Mouse (Mus musculus): ENCODE results near the gene Zrsr1. TPM values are rescaled to one million over a fixed set of nuclear protein-coding genes. Genes with fewer than 3 reads are reported as not detected.

Zrsr1 gene
- total RNA-seq, 2 experiments from 2014 or later: 7.3 to 16.3 TPM

GRCm38 (mm10) chr11:23007166-23007480, 35.3 kb downstream of the Zrsr1 start:
- no peak; the same call in 1 of the 2 replicates for ATAC-seq (replicated peaks; ENCODE audit: low FRiP score, low TSS enrichment, poor library complexity, severe bottlenecking)

DNA sequence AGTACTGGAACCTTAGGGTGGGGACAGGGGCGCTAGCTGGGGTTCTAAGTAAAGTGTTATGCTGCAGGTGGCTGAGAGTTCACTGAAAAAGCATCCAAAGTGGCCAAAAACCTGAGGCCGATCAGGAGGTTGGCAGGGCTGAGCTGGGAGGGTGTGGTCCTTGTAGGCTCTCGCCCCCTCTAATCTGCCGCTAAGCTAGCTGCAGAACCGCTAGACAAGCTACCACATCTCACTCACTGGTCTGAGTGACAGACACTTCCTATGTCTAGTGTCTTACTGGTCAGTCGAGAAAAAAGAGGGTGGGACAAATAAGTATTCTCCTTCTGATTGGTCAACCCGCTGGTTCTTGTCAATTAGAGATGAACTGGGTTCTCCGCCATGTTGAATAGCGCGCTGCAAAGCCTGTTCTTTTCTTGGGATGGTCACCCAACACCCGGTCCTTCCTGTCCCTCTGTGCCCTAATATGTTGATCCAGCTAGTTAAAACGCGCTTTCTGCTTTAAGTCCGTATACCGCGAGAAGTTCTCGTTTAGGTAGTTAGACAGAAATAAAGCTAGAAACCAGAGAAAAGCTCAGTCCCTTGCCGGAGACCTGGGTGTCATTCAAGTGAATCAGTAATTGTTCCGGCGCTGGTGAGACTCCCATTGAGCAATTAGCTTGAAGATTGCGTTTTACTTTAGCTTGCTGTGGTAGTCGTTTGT, 35.8 kb downstream of the Zrsr1 start, which contains the start of gene Fam161a:
TSS of gene Fam161a (plus strand) at position 51 of the 700 bp plus-strand sequence.
- peak; percentile 95 for ATAC-seq (replicated peaks; ENCODE audit: low FRiP score, low TSS enrichment, poor library complexity, severe bottlenecking)

GRCm38 (mm10) chr11:23008181-23008823, 36.5 kb downstream of the Zrsr1 start:
- ATAC-seq (replicated peaks; ENCODE audit: low FRiP score, low TSS enrichment, poor library complexity, severe bottlenecking): peak; percentile 78

GRCm38 (mm10) chr11:23008824-23009200, 37.0 kb downstream of the Zrsr1 start:
- ATAC-seq (replicated peaks; ENCODE audit: low FRiP score, low TSS enrichment, poor library complexity, severe bottlenecking): no peak

DNA sequence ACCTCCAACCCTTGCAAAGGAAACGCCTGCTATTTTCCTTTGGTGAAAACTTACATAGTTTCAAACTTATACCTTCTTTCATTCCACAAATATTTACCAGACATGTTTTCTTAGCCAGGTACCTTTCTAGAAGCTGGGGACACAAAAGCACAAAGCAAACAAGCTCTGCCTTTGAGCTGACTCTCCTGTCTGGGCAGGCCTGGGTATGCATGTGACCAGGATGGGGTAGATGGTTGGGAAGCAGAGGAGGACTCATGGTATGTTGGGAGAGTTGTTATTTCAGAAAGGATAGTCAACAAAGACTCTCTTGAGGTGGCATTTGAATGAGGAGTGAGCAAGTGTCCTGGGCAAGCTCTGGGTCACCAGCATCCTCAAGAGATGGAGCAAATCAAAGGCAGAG, 41.3 kb downstream of the Zrsr1 start:
- no peak for ATAC-seq (replicated peaks; ENCODE audit: low FRiP score, low TSS enrichment, poor library complexity, severe bottlenecking)

GRCm38 (mm10) chr11:23013580-23014294, 41.9 kb downstream of the Zrsr1 start:
- ATAC-seq (replicated peaks; ENCODE audit: low FRiP score, low TSS enrichment, poor library complexity, severe bottlenecking): peak; percentile 85

DNA sequence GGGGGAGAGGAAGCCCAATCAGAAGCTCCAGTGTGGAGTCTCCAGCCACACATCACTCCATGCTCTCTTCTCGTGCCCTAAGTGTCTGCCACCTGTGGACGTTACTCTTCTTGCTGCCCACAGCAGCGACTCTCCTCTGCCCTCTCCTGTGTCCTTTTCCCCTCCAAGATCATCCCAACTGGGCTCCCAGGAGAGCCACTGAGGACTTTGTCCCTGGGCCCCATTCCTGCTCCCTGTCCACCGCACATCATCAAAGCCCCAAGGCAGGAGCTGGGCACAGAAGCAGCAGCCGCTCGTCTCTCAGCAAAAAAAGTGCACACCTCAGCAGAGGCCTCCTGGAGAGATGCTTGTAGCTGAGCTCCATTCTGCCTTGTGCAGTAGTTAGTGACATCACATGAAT, 43.2 kb downstream of the Zrsr1 start:
- ATAC-seq (replicated peaks; ENCODE audit: low FRiP score, low TSS enrichment, poor library complexity, severe bottlenecking): no peak

DNA sequence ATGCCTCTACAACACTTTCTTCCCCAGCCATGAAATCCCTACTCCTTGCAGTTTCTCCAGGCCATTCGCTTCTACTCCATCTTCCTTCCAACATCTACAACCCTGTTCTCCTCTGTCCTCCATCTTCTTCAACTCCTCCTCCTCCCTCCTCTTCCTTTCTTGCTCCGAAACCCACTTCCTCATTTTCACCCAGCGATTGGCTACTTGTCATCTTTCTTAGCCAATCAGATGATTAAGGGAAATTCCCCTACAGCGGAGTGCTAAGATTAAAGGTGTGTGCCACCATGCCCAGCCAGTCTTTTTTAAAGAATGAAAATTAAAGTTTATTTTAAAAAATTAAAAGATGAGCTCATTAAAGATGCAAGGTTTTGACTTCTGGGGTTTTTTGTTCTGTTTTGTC, 46.1 kb downstream of the Zrsr1 start:
- no peak for ATAC-seq (replicated peaks; ENCODE audit: low FRiP score, low TSS enrichment, poor library complexity, severe bottlenecking)

DNA sequence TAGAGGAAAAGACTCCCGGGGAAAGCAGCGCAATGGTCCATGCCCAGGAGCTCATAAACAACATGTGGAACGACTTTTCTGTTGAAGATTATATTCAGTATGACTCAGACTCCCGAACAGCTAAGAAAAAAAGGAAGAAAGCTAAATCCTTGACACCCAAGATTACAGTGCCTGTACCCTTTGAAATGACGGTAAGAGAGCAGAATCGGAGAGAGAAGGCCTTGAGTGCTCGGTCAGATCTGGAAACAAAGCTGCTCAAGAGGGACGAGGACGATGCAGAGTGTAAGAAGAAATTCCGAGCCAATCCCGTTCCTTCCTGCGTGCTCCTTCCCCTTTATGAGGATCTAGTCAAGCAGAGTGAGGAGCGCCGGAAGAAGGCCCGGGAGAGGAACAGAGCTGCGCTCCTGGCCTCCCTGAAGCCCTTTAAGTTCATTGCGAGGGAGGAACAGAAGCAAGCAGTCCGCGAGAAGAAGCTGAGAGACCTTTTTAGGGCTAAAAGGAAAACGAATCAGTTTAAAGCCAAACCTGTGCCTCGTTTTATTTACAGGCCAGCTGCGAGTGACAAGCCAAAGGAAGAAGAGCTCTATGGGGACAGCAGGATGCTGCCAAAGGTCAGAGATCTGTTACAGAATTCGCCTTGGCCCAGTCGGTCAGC, 48.4 kb downstream of the Zrsr1 start:
- no peak for ATAC-seq (replicated peaks; ENCODE audit: low FRiP score, low TSS enrichment, poor library complexity, severe bottlenecking)

- no peak for ATAC-seq (replicated peaks; ENCODE audit: low FRiP score, low TSS enrichment, poor library complexity, severe bottlenecking)
Observed at GRCm38 (mm10) chr11:23020841-23021240, 49.0 kb downstream of the Zrsr1 start.

DNA sequence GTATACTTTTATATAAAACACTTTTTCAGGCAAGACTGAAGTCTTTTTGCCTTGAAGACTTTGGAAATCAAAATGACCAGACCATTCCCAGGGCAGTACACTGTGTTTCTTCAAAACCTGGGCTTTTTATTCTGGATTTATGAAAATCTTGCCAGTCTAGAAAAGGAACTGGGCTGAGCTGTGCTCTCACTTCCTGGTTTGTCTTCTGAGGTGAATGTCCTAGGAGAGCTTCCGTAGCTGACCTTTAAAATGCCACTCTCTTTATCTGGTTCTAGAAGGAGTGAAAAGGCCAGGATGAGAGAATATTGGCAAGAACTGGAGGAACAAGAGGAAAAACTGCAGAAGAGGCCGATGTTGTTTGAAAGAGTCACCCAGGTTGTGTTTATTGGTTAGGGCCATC, 51.4 kb downstream of the Zrsr1 start:
- no peak for ATAC-seq (replicated peaks; ENCODE audit: low FRiP score, low TSS enrichment, poor library complexity, severe bottlenecking)

DNA sequence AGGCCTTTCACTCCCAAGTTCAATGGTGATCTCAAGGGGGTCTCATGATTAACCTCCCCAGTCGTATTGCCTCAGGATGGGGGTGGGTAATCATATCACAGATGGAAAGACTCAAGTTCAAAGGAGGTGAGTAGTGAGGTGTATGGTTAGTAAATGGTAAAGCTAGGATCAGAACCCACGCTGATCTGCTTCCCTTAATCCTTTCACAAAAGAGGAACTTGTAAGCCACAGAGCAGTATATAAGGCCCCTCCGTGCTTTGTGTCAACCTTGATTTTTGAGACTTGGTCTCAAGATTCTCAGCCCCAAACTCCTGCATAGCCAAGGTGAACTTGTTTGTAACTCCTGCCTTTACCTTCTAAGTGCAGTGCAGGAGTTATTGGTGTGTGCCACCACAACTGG, 52.4 kb downstream of the Zrsr1 start:
- ATAC-seq (replicated peaks; ENCODE audit: low FRiP score, low TSS enrichment, poor library complexity, severe bottlenecking): no peak

Other genes starting within 250 kb of the Zrsr1 start
- 7.1 and 24.3 TPM in 2 replicates for gene B3gnt2, start 111.0 kb upstream of the Zrsr1 start, total RNA-seq (2014; fragmentation: Nextera tagmentation)
- 21.1 and 22.0 TPM in 2 replicates for gene B3gnt2, start 111.0 kb upstream of the Zrsr1 start, total RNA-seq (2017)
- gene Gm28048, start 10.1 kb downstream of the Zrsr1 start, total RNA-seq (2014; fragmentation: Nextera tagmentation): 31.4 and 32.3 TPM in 2 replicates
- 33.9 and 42.3 TPM in 2 replicates for gene Gm28048, start 10.1 kb downstream of the Zrsr1 start, total RNA-seq (2017)
- gene Commd1, start 10.4 kb downstream of the Zrsr1 start, total RNA-seq (2014; fragmentation: Nextera tagmentation): 74.4 and 174 TPM in 2 replicates
- 63.0 and 95.3 TPM in 2 replicates for gene Commd1, start 10.4 kb downstream of the Zrsr1 start, total RNA-seq (2017)
- 311 and 390 TPM in 2 replicates for gene Cct4, start 18.5 kb downstream of the Zrsr1 start, total RNA-seq (2014; fragmentation: Nextera tagmentation)
- gene Cct4, start 18.5 kb downstream of the Zrsr1 start, total RNA-seq (2017): 447 and 464 TPM in 2 replicates
- gene Fam161a, start 35.5 kb downstream of the Zrsr1 start, total RNA-seq (2014; fragmentation: Nextera tagmentation): 1.2 and 4.3 TPM in 2 replicates
- 2.4 and 3.0 TPM in 2 replicates for gene Fam161a, start 35.5 kb downstream of the Zrsr1 start, total RNA-seq (2017)

Measured in megakaryocyte-erythroid progenitor cell, adult 5-6 weeks (primary cell).